Mouse (Mus musculus) midbrain, embryonic 11.5 days (tissue): Measurements from ENCODE around the gene Hist2h2ac. TPM values are rescaled to one million over a fixed set of nuclear protein-coding genes. Genes with fewer than 3 reads are reported as not detected.

ENCODE experiments used
- ATAC-seq: fragments of 200-750 bp; cut with Nextera tagmentation; 2 replicates; pipeline ENCODE4 v1.8.0; 2017; ENCODE audit warnings: moderate TSS enrichment, moderate library complexity; ENCODE audit not compliant: low FRiP score
- DNase-seq: peaks from one replicate; pipeline ENCODE4 v3.0.0; 2015; ENCODE audit warnings: low spot score; ENCODE audit errors: missing footprints
- H3K27ac ChIP-seq: fragments of 300-500 bp; sonication (generic); 2 replicates; pipeline ENCODE4 v1.5.1; 2014; ENCODE audit warnings: low read depth, low read length
- H3K27me3 ChIP-seq: fragments of 300-500 bp; sonication (generic); 2 replicates; pipeline ENCODE4 v1.6.1; 2014; ENCODE audit warnings: mild to moderate bottlenecking, low read length, moderate library complexity, mixed read lengths; ENCODE audit not compliant: control insufficient read depth, insufficient read depth
- H3K36me3 ChIP-seq: fragments of 300-500 bp; sonication (generic); 2 replicates; pipeline ENCODE4 v1.6.1; 2014; ENCODE audit warnings: mild to moderate bottlenecking, low read length, moderate library complexity, mixed read lengths; ENCODE audit not compliant: control insufficient read depth, insufficient read depth
- H3K4me1 ChIP-seq: fragments of 300-500 bp; sonication (generic); 2 replicates; pipeline ENCODE4 v1.6.1; 2014; ENCODE audit warnings: low read length; ENCODE audit not compliant: control insufficient read depth, insufficient read depth
- H3K4me2 ChIP-seq: fragments of 300-500 bp; sonication (generic); 2 replicates; pipeline ENCODE4 v1.6.1; 2014; ENCODE audit warnings: mild to moderate bottlenecking, moderate library complexity
- H3K4me3 ChIP-seq: fragments of 300-500 bp; sonication (generic); 2 replicates; pipeline ENCODE4 v1.5.1; 2014; ENCODE audit warnings: low read depth, low read length
- H3K9ac ChIP-seq: fragments of 300-500 bp; sonication (generic); 2 replicates; pipeline ENCODE4 v1.6.1; 2014; ENCODE audit warnings: low read length
- H3K9me3 ChIP-seq: fragments of 300-500 bp; sonication (generic); 2 replicates; pipeline ENCODE4 v1.6.1; 2016; ENCODE audit warnings: low read length; ENCODE audit not compliant: control insufficient read depth
- whole genome bisulfite sequencing: fragments of 180-500 bp; shearing (Covaris S2); extraction: QIAGEN DNeasy Blood & Tissue Kit; methylation state at CpG from one replicate; pipeline ENCODE4 v1.1.7; 2014; 5-methylcytosine and 5-hydroxymethylcytosine counted together
- polyA plus RNA-seq: library from polyadenylated mRNA; unstranded; fragments of >200 nt; fragmentation: Nextera tagmentation; extraction: Ambion mirVana; gene quantifications from 2 replicates; pipeline ENCODE4 v1.2.1, GENCODE M21; 2014

The Hist2h2ac gene
- polyA plus RNA-seq, 1 experiment from 2014 or later, result 16.0 TPM

DNA sequence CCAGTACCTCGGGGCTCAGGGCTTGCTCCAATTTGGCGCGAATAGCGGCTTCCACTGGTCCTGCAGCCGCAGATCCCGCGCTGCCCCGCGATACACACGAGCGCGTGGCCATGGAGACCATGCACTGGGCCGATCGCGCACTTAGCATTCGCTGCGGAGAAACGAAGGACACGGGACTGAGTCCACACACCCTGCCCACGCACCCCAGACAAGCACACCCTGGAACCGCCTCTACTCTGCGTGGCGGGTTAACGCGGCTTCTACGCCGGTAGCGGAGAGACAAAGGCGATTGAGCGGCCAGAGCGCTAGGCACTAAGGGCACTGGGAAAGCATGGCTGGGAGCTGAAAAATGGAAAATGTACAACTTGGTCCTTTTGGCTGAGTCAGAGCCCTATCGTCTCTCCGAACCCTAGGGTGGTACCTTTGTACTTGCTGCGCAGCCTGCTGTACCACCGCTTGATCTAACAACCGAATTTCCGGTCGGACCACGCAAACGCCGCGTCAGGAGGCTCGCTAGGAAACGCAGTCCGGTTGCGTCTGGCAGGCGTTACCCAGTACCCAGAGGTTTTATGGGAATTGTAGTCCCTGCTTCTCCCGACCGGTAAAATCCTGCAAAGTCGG lies 23.4 kb downstream of the Hist2h2ac start:
- DNase-seq, result peak; percentile 98
- Histone ChIP-seq H3K27me3 (no peaks in the 10 kb centered on the region), H3K4me1 (peaks cover 11% of the 10 kb centered on the region), H3K4me2 (peak overlapping the region; percentile 96), H3K4me3 (peak overlapping the region; percentile 62), H3K36me3 (no peaks in the 10 kb centered on the region; the same call in 1 of the 2 replicates), H3K27ac (peak overlapping the region; percentile 88), H3K9ac (peak overlapping the region; percentile 96), H3K9me3 (no peaks in the 10 kb centered on the region; the same call in 1 of the 2 replicates)
- under 1% methylated on average over 50 of the region's 50 CpGs for WGBS
- peak; percentile 95 for ATAC-seq

GRCm38 (mm10) chr3:96196437-96197128 lies 24.1 kb downstream of the Hist2h2ac start:
- DNase-seq (no peak), ATAC-seq (peak; percentile 61)
- peaks cover 11% of the 10 kb centered on the region for H3K4me1 ChIP-seq
- H3K27me3 ChIP-seq, result no peaks in the 10 kb centered on the region
- H3K9ac ChIP-seq, result peak overlapping the region; percentile 96
- H3K9me3 ChIP-seq, result no peaks in the 10 kb centered on the region; the same call in 1 of the 2 replicates
- H3K4me3 ChIP-seq, result peak overlapping the region; percentile 62
- no peaks in the 10 kb centered on the region; the same call in 1 of the 2 replicates for H3K36me3 ChIP-seq
- peak overlapping the region; percentile 88 for H3K27ac ChIP-seq
- peak overlapping the region; percentile 96 for H3K4me2 ChIP-seq
- 21% methylated on average over 27 of the region's 27 CpGs for WGBS

DNA sequence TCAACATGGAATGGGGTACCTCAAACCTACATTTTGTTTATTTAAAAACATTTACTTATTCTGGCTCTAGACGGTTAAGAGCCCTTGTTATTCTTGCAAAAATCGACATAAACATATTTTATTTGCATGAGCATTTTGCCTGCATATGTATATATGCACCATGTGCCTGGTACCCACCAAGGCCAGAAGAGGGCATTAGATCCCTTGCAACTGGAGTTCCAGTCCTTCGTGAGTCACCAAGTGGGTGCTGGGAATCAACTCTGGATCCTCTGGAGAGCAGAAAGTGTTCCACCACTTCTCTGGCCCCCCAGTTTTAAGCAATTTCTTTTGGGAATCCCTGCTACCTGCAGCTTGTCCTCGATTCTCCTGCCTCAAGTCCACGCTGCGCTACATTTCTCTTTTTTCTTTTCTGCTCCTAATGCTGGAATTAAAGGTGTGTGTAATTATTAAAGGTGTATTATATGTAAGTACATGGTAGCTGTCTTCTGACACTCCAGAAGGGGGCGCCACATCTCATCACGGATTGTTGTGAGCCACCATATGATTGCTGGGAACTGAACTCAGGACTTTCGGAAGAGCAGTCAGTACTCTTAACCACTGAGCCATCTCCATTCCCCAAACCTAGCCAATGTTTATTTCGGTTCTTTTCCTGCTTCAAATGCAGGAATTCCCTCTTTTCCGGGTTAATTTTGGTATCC lies 24.9 kb downstream of the Hist2h2ac start:
- Histone ChIP-seq H3K4me2 (no peak overlapping the region), H3K4me3 (no peak overlapping the region)
- WGBS, result 93% methylated on average over 11 of the region's 11 CpGs

DNA sequence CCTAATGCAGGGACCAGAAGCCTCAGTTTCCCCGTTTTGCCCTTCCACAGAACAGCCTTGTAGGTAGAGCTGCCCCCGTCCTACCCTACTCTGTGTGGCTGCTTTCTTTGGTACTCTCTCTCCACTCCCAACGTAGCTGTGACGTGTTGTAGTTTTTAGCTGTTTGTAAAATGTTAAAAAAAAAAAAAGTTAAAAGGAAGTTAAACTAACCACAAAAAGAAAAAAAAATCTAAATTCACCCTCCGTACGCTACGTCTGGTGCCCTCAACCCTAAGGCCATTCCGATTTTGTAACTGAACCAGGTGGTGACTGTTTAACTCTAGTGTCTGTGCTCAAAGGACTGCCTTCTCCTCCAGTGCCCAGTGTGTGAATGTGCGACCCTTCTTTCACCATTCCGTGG lies 25.7 kb downstream of the Hist2h2ac start:
- 91% methylated on average over 10 of the region's 10 CpGs for WGBS

More for the DNA sequence above, 24.9 kb downstream of the Hist2h2ac start:
- H3K9ac ChIP-seq, result no peak overlapping the region
- ATAC-seq (no peak), DNase-seq (no peak)
- H3K27ac ChIP-seq, result no peak overlapping the region
- H3K9me3 ChIP-seq, result no peaks in the 10 kb centered on the region; the same call in 1 of the 2 replicates
- no peaks in the 10 kb centered on the region; the same call in 1 of the 2 replicates for H3K36me3 ChIP-seq
- no peaks in the 10 kb centered on the region for H3K27me3 ChIP-seq
- H3K4me1 ChIP-seq, result peaks cover 11% of the 10 kb centered on the region

GRCm38 (mm10) chr3:96192977-96193376 lies 27.7 kb downstream of the Hist2h2ac start:
- H3K9ac ChIP-seq, result no peak overlapping the region
- no peak for DNase-seq
- ATAC-seq, result no peak

More for the DNA sequence above, 25.7 kb downstream of the Hist2h2ac start:
- Histone ChIP-seq H3K4me3 (no peak overlapping the region), H3K36me3 (no peaks in the 10 kb centered on the region; the same call in 1 of the 2 replicates), H3K9ac (no peak overlapping the region), H3K9me3 (no peaks in the 10 kb centered on the region; the same call in 1 of the 2 replicates), H3K27me3 (no peaks in the 10 kb centered on the region), H3K4me2 (no peak overlapping the region), H3K4me1 (peaks cover 11% of the 10 kb centered on the region), H3K27ac (no peak overlapping the region)
- ATAC-seq, result no peak
- DNase-seq, result no peak

GRCm38 (mm10) chr3:96182382-96182776 lies 38.3 kb downstream of the Hist2h2ac start:
- Histone ChIP-seq H3K9me3 (no peaks in the 10 kb centered on the region), H3K4me1 (peaks cover 20% of the 10 kb centered on the region), H3K9ac (no peak overlapping the region; the same call in 1 of the 2 replicates), H3K27ac (no peak overlapping the region), H3K36me3 (0 out of 2 replicates have a peak, but pooled peaks cover 1% of the 10 kb centered on the region), H3K4me2 (peak overlapping the region; percentile 69; the same call in 1 of the 2 replicates), H3K27me3 (no peaks in the 10 kb centered on the region), H3K4me3 (no peak overlapping the region; the same call in 1 of the 2 replicates)
- 37% methylated on average over 4 of the region's 4 CpGs for WGBS
- DNase-seq (no peak), ATAC-seq (no peak)

More at GRCm38 (mm10) chr3:96192977-96193376, 27.7 kb downstream of the Hist2h2ac start:
- Histone ChIP-seq H3K36me3 (no peaks in the 10 kb centered on the region; the same call in 1 of the 2 replicates), H3K27me3 (no peaks in the 10 kb centered on the region), H3K4me2 (no peak overlapping the region), H3K9me3 (no peaks in the 10 kb centered on the region; the same call in 1 of the 2 replicates), H3K4me1 (peaks cover 8% of the 10 kb centered on the region), H3K4me3 (no peak overlapping the region), H3K27ac (no peak overlapping the region)
- WGBS, result 63% methylated on average over 12 of the region's 12 CpGs

DNA sequence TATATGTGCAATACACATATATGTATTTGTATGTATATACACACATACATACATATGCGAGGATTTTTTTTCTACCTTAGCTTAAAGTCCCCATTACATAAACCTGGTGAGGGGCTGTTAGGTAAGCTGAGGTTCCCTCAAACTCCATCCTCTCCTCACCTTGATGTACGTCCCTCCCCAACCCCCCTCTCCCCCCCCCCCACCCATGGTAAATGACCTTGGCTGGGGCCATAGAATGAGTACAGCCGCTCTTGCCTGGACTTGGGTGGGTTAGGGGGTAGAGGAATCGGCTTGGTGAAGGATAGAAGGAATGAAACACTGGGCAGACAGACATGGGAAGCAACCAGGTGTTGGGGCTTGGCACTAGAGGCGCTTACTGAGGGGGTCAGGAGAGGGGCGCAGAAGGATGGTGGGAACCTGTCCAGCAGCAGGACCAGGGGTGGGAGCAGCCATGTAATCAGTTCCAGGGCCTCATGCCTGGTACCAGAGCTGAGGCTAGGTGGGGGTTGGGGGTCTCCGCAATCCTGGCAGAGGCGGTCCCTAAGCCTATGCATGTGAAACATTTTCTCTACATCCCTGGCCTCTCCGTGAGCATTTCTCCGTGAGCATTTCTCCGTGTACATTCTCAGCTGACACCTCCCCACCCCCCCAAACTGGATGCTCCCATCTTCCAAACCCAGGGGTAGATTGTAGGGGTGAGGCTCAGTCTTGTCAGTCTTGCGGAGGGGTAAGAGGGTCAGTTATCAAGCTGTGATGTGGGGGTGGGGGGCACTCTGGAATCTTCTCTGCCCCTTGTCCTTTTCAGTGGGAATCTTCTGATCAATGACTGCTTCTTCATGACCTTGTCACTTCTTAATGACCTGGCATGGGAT lies 38.9 kb downstream of the Hist2h2ac start:
- ATAC-seq, result peak; percentile 25; the same call in 1 of the 2 replicates
- DNase-seq, result no peak

More for the DNA sequence above, 38.9 kb downstream of the Hist2h2ac start:
- Histone ChIP-seq H3K9me3 (no peaks in the 10 kb centered on the region), H3K4me1 (peaks cover 20% of the 10 kb centered on the region), H3K4me3 (peak overlapping the region; percentile 40), H3K27ac (no peak overlapping the region), H3K27me3 (no peaks in the 10 kb centered on the region), H3K4me2 (peak overlapping the region; percentile 69), H3K36me3 (0 out of 2 replicates have a peak, but pooled peaks cover 2% of the 10 kb centered on the region), H3K9ac (peak overlapping the region; percentile 69)
- WGBS, result 38% methylated on average over 12 of the region's 12 CpGs
